Mouse (Mus musculus) Patski (cell line): ENCODE measurements around the gene Spag6l. TPM values are rescaled to one million over a fixed set of nuclear protein-coding genes. Genes with fewer than 3 reads are reported as not detected.
A peak's percentile ranks its signal among the peaks of the same experiment; 100 is the strongest.
"Not testable (repeated sequence)": the region's sequence is repeated elsewhere in the genome, so short reads cannot be mapped to it uniquely, and the experiment has no call there.

ENCODE experiments used
- ATAC-seq: fragments of 100-300 bp; one replicate; pipeline ENCODE4 v1.8.0; 2021
- CTCF ChIA-PET: fragments of 350-600 bp; sonication (Branson Sonifier 250); formaldehyde crosslinking; loops from one replicate; lab custom pipeline; 2022; ENCODE audit warnings: inconsistent platforms; lab: Charles Lee
- POLR2A ChIA-PET: fragments of 350-600 bp; sonication (Branson Sonifier 250); formaldehyde crosslinking; loops from one replicate; lab custom pipeline; 2022; ENCODE audit warnings: antibody characterized with exemption, inconsistent platforms; lab: Charles Lee
- DNase-seq: peaks from one replicate; pipeline ENCODE4 v3.0.0-alpha.2; 2011; ENCODE audit warnings: low read depth, low spot score
- H3K27me3 ChIP-seq: fragments of 371-371 bp; one replicate; pipeline ENCODE4 v1.5.1; 2021
- CTCF ChIP-seq: fragments of 100-300 bp; IDR thresholded peaks from one replicate; pipeline ENCODE4 v1.5.1; 2021
- in situ Hi-C: fragments of 300-500 bp; cut with MboI; formaldehyde crosslinking; loops from 3 replicates; pipeline ENCODE4 v1.11.1; 2018; ENCODE audit warnings: low pct_unique_long_range_greater_than_20kb, mixed read lengths
- polyA plus RNA-seq: library from polyadenylated mRNA; unstranded; gene quantifications from one replicate; pipeline ENCODE4 v1.2.3, GENCODE M21; 2021

The Spag6l gene
- polyA plus RNA-seq, 1 experiment from 2014 or later: 0.08 TPM

GRCm38 (mm10) chr16:16856731-16857476 lies 27.6 kb upstream of the Spag6l start:
- no peaks in the 10 kb centered on the region for H3K27me3 ChIP-seq
- ATAC-seq (no peak), DNase-seq (no peak)
- ChIA-PET CTCF (no interaction called here), POLR2A (interaction anchor here (0.7 kb wide), 1 partner anchor 24 kb away, joined by 3 read pairs; no protein-coding TSS in a partner anchor)
- in situ Hi-C loops: loop anchor here (25.0 kb wide), 1 partner anchor 1130 kb away; the partner anchor contains the start of gene Vpreb2
- no peak for TF ChIP-seq CTCF

DNA sequence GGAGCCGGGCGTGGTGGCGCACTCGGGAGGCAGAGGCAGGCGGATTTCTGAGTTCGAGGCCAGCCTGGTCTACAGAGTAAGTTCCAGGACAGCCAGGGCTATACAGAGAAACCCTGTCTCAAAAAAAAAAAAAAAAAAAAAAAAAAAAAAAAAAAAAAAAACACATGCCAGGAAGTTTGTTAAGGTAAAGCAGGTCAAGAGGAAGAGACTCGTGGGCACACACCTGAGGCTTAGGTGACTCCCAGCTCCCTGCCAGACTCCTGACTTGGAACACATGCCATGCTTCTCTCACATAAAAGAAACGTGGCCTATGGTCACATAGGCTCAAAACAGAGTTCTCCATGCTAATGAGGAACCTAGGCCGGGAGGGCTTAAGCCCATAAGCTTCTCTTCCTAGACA lies 26.8 kb upstream of the Spag6l start:
- CTCF ChIA-PET: interaction anchor here (2.5 kb wide), 1 partner anchor 8 kb away, joined by 10 read pairs; the partner anchor contains the start of gene Igll1
- in situ Hi-C loops: loop anchor here (25.0 kb wide), 1 partner anchor 1131 kb away; the partner anchor contains the start of gene Vpreb2
- not testable (repeated sequence) for ATAC-seq, DNase-seq, H3K27me3 ChIP-seq
- POLR2A ChIA-PET: interaction anchor here (0.7 kb wide), 1 partner anchor 25 kb away, joined by 3 read pairs; no protein-coding TSS in a partner anchor

DNA sequence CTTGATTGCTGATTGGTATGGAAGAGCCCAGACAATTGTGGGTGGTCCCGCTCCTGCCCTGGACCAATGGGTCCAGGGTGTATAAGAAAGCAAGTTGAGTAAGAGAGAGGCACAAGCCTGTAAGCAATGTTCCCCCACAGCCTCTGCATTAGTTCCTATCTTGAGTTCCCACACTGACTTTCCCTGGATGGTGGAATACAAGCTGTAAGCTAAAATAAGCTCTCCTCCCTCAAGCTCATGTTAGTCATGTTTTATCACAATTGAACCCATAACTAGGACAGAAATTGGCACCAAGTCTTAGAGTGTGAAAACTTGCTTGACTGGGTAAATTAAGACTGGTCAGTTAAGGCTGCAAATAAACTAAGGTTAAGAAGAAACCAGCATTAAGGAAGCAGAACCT lies 26.3 kb upstream of the Spag6l start:
- ChIA-PET CTCF (interaction anchor here (1.1 to 2.5 kb wide), 6 partner anchors 9 to 56 kb away, joined by 3 to 10 read pairs (median 4); partner anchors contain the start of genes Igll1, Top3b and Vpreb1), POLR2A (no interaction called here)
- DNase-seq: no peak
- no peaks in the 10 kb centered on the region for H3K27me3 ChIP-seq
- TF ChIP-seq CTCF: no peak
- in situ Hi-C loops: loop anchor here (25.0 kb wide), 1 partner anchor 1132 kb away; the partner anchor contains the start of gene Vpreb2
- no peak for ATAC-seq

DNA sequence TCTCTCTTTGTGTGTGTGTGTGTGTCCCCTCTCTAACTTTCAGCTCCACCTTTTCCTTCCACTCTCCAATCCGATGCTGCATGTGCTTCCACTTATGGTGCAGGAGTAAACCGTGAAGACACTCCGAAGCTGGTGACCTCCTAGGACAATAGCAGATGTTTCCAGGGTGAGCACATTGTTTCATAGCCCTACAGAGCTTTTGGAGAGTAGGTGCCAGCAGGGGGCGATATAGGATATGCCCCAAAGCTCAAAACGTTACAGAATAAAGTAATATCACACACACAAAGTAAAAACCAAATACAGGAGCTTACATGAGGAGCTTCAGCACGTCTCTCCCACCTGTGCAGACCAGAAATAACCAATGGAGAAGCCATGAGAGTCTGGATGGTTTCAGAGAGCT lies 25.6 kb upstream of the Spag6l start:
- ChIA-PET CTCF (interaction anchor here (1.1 to 2.5 kb wide), 6 partner anchors 9 to 57 kb away, joined by 3 to 10 read pairs (median 4); partner anchors contain the start of genes Igll1, Top3b and Vpreb1), POLR2A (no interaction called here)
- ATAC-seq: peak; percentile 80

GRCm38 (mm10) chr16:16852411-16852810 lies 23.2 kb upstream of the Spag6l start:
- POLR2A ChIA-PET: no interaction called here
- ATAC-seq (no peak), DNase-seq (no peak)
- TF ChIP-seq CTCF: no peak
- H3K27me3 ChIP-seq: peaks cover 8% of the 10 kb centered on the region
- in situ Hi-C loops: loop anchor here (25.0 kb wide), 1 partner anchor 1135 kb away; the partner anchor contains the start of gene Vpreb2
- CTCF ChIA-PET: interaction anchor here (2.0 kb wide), 1 partner anchor 12 kb away, joined by 6 read pairs; the partner anchor contains the start of gene Igll1

More for the DNA sequence above, 25.6 kb upstream of the Spag6l start:
- DNase-seq: no peak
- in situ Hi-C loops: loop anchor here (25.0 kb wide), 1 partner anchor 1132 kb away; the partner anchor contains the start of gene Vpreb2
- peak; percentile 79 for TF ChIP-seq CTCF
- peaks cover 6% of the 10 kb centered on the region for H3K27me3 ChIP-seq

DNA sequence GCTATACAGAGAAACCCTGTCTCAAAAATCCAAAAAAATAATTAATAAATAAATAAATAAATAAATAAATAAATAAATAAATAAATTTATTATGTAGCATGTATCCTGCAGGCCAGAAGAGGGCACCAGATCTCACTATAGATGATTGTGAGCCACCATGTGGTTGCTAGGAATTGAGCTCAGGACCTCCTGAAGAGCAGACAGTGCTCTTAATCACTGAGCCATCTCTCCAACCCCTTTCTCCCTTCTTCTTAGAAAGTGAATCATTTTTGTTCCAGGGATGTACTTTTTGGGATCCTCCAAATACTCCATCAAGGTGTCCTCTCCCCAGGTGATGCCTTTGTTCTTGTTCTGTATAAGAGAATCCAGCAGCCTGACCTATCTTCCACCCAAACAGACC lies 19.9 kb upstream of the Spag6l start:
- in situ Hi-C loops: no loop called here
- ChIA-PET CTCF (no interaction called here), POLR2A (no interaction called here)
- H3K27me3 ChIP-seq: peaks cover 30% of the 10 kb centered on the region
- DNase-seq: no peak
- peak; percentile 39 for TF ChIP-seq CTCF
- ATAC-seq: no peak

DNA sequence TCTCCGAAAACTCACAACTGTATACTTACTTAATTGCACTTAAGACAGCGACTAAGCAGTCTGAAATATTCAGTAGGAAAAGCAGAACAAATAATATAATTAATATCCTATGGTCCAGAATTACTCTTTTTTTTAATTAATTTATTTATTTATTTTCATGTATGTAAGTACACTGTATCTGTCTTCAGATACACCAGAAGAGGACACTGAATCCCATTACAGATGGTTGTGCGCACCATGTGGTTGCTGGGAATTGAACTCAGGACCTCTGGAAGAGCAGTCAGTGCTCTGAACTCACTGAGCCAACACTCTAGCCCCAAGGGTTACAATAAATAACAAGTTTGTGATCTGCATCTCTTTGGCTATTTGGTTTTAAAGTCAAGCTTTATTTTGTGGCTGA lies 415 bp upstream of the Spag6l start:
- peaks cover 9% of the 10 kb centered on the region for H3K27me3 ChIP-seq
- TF ChIP-seq CTCF: peak; percentile 1
- no peak for DNase-seq
- ChIA-PET POLR2A (no interaction called here), CTCF (no interaction called here)
- in situ Hi-C loops: no loop called here
- no peak for ATAC-seq

DNA sequence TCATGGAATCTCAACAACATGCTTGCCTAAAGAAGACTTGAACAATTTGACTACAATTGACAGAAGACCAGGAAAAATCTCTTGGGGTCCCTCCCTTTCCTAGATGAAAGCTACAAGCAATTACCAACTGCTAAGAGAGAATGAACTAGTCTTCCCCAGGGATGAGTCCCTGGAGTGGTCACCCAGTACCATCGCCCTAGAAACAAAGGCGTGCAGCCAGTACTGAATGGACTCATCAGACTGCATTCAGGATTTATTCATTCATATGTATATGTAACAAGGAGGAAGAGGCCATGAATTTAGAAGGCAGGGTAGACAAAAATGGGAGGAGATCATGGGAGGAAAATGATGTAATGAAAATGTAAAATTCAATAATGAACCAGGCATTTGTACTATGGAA lies 3.0 kb downstream of the Spag6l start:
- ChIA-PET CTCF (no interaction called here), POLR2A (no interaction called here)
- DNase-seq (no peak), ATAC-seq (no peak)
- in situ Hi-C loops: no loop called here
- H3K27me3 ChIP-seq: peaks cover 24% of the 10 kb centered on the region
- no peak for TF ChIP-seq CTCF

DNA sequence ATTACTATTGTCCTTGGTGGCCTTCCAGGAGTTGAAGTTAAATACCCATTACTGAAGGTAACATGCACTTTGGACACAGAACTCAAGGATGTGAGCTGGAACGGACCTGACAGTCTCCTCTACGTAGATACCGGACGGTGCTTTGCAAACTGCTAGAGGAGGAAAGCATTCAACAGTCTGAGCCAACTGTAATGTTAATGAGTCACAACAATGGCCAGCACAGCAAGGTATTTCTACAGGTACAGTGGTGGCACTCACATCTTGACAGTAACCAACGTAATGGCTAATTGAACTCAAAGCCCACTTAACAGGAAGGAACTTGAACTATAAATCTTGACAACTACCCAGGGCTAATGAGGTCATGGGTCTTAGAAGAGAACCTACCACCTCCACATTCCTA lies 3.8 kb downstream of the Spag6l start:
- CTCF ChIA-PET: no interaction called here
- H3K27me3 ChIP-seq: peaks cover 22% of the 10 kb centered on the region
- no peak for TF ChIP-seq CTCF
- ATAC-seq: no peak
- no peak for DNase-seq
- POLR2A ChIA-PET: no interaction called here
- in situ Hi-C loops: no loop called here

DNA sequence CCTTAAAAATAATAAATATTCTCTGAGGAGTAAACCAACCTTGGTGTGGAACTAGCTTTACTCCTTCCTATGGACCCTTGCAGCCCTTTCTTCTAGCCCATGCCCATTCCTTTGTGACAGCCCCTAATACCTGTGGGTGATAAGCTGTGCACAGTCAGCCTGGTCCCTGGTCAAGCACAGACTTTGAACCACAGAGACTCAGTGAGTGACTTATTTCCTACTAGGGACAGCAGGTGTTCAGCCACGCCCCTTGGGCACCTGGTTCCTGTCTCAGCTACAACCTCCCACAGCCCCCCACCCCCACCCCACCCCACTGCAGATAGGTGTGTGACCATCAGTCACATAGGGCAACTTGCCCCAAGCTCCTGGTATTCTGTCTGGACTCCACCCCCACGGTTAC lies 22.9 kb downstream of the Spag6l start:
- TF ChIP-seq CTCF: no peak
- in situ Hi-C loops: no loop called here
- peaks cover 11% of the 10 kb centered on the region for H3K27me3 ChIP-seq
- DNase-seq (no peak), ATAC-seq (no peak)
- ChIA-PET POLR2A (no interaction called here), CTCF (no interaction called here)

Other genes starting within 250 kb of the Spag6l start
- 10.3 TPM for gene Fgd4, start 228.9 kb downstream of the Spag6l start, polyA plus RNA-seq
- not detected for gene Olfr19, start 153.1 kb downstream of the Spag6l start, polyA plus RNA-seq
- gene Igll1, start 34.5 kb upstream of the Spag6l start, polyA plus RNA-seq: not detected
- gene Top3b, start 41.3 kb upstream of the Spag6l start, polyA plus RNA-seq: 83.3 TPM
- 0.56 TPM for gene Vpreb1, start 41.4 kb upstream of the Spag6l start, polyA plus RNA-seq
- gene Ppm1f, start 67.0 kb upstream of the Spag6l start, polyA plus RNA-seq: 36.2 TPM
- 142 TPM for gene Mapk1, start 153.9 kb upstream of the Spag6l start, polyA plus RNA-seq
- 3.8 TPM for gene Ypel1, start 240.2 kb upstream of the Spag6l start, polyA plus RNA-seq